Mouse (Mus musculus) kidney, embryonic 15.5 days (tissue): ENCODE measurements around the gene Slc16a9. TPM values are rescaled to one million over a fixed set of nuclear protein-coding genes. Genes with fewer than 3 reads are reported as not detected.

Source experiments
- ATAC-seq: fragments of 200-750 bp; cut with Nextera tagmentation; replicated peaks from 2 replicates; pipeline ENCODE4 v1.8.0; 2017; ENCODE audit warnings: moderate TSS enrichment; ENCODE audit not compliant: low FRiP score
- H3K27ac ChIP-seq: fragments of 300-500 bp; sonication (generic); 2 replicates; pipeline ENCODE4 v1.5.1; 2015; ENCODE audit warnings: mild to moderate bottlenecking, inconsistent platforms
- H3K27me3 ChIP-seq: fragments of 300-500 bp; sonication (generic); 2 replicates; pipeline ENCODE4 v1.6.1; 2015; ENCODE audit warnings: inconsistent platforms
- H3K36me3 ChIP-seq: fragments of 300-500 bp; sonication (generic); 2 replicates; pipeline ENCODE4 v1.6.1; 2015; ENCODE audit warnings: inconsistent platforms
- H3K4me1 ChIP-seq: fragments of 300-500 bp; sonication (generic); 2 replicates; pipeline ENCODE4 v1.6.1; 2015; ENCODE audit warnings: inconsistent platforms
- H3K4me2 ChIP-seq: fragments of 300-500 bp; sonication (generic); 2 replicates; pipeline ENCODE4 v1.6.1; 2015; ENCODE audit warnings: moderate library complexity, mild to moderate bottlenecking, inconsistent platforms
- H3K4me3 ChIP-seq: fragments of 300-500 bp; sonication (generic); replicated peaks from 2 replicates; pipeline ENCODE4 v1.5.1; 2015; ENCODE audit warnings: mild to moderate bottlenecking, inconsistent platforms
- H3K9ac ChIP-seq: fragments of 300-500 bp; sonication (generic); 2 replicates; pipeline ENCODE4 v1.6.1; 2015; ENCODE audit warnings: mild to moderate bottlenecking, inconsistent platforms
- H3K9me3 ChIP-seq: fragments of 300-500 bp; sonication (generic); replicated peaks from 2 replicates; pipeline ENCODE4 v1.6.1; 2016; ENCODE audit warnings: inconsistent platforms
- WGBS: fragments of 180-500 bp; shearing (Covaris S2); methylation state at CpG from one replicate; pipeline ENCODE4 v1.1.7; 2015; ENCODE audit warnings: mixed read lengths; 5-methylcytosine and 5-hydroxymethylcytosine counted together
- polyA plus RNA-seq: library from polyadenylated mRNA; unstranded; fragments of >200 nt; fragmentation: Nextera tagmentation; extraction: Ambion mirVana; gene quantifications from 2 replicates; pipeline ENCODE4 v1.2.1, GENCODE M21; 2015

Slc16a9 gene
- polyA plus RNA-seq, 1 experiment from 2014 or later, result 4.8 TPM

GRCm38 (mm10) chr10:70315895-70316294 is 71.0 kb downstream of the Slc16a9 start:
- no peaks in the 10 kb centered on the region for H3K36me3 ChIP-seq
- 87% methylated on average over 6 of the region's 6 CpGs for WGBS
- H3K27ac ChIP-seq, result no peak overlapping the region
- H3K9me3 ChIP-seq, result no peaks in the 10 kb centered on the region
- no peak overlapping the region for H3K9ac ChIP-seq
- no peak overlapping the region for H3K4me3 ChIP-seq
- ATAC-seq, result no peak
- H3K27me3 ChIP-seq, result no peaks in the 10 kb centered on the region
- H3K4me1 ChIP-seq, result no peaks in the 10 kb centered on the region
- no peak overlapping the region for H3K4me2 ChIP-seq

- WGBS, result 82% methylated on average over 7 of the region's 7 CpGs
- no peak; the same call in 1 of the 2 replicates for ATAC-seq
- H3K4me2 ChIP-seq, result no peak overlapping the region
Observed at GRCm38 (mm10) chr10:70316856-70317255, 72.0 kb downstream of the Slc16a9 start.

GRCm38 (mm10) chr10:70317394-70317965 is 72.6 kb downstream of the Slc16a9 start:
- no peaks in the 10 kb centered on the region for H3K4me1 ChIP-seq
- no peak overlapping the region for H3K4me2 ChIP-seq
- no peaks in the 10 kb centered on the region for H3K27me3 ChIP-seq
- 88% methylated on average over 13 of the region's 13 CpGs for WGBS
- no peak overlapping the region for H3K27ac ChIP-seq
- no peak overlapping the region for H3K9ac ChIP-seq
- H3K36me3 ChIP-seq, result no peaks in the 10 kb centered on the region
- H3K9me3 ChIP-seq, result no peaks in the 10 kb centered on the region
- ATAC-seq, result no peak
- no peak overlapping the region for H3K4me3 ChIP-seq

More at GRCm38 (mm10) chr10:70316856-70317255, 72.0 kb downstream of the Slc16a9 start:
- Histone ChIP-seq H3K27me3 (no peaks in the 10 kb centered on the region), H3K9me3 (no peaks in the 10 kb centered on the region), H3K36me3 (no peaks in the 10 kb centered on the region), H3K27ac (no peak overlapping the region), H3K4me1 (no peaks in the 10 kb centered on the region), H3K9ac (no peak overlapping the region), H3K4me3 (no peak overlapping the region)

- Histone ChIP-seq H3K9ac (no peak overlapping the region), H3K4me2 (no peak overlapping the region), H3K36me3 (no peaks in the 10 kb centered on the region), H3K27me3 (no peaks in the 10 kb centered on the region), H3K9me3 (no peaks in the 10 kb centered on the region), H3K4me3 (no peak overlapping the region), H3K27ac (no peak overlapping the region), H3K4me1 (no peaks in the 10 kb centered on the region)
- WGBS, result 4% methylated on average over 3 of the region's 3 CpGs
- ATAC-seq, result peak; percentile 12; the same call in 1 of the 2 replicates
Observed at GRCm38 (mm10) chr10:70318630-70319029, 73.7 kb downstream of the Slc16a9 start.

- H3K27me3 ChIP-seq, result no peaks in the 10 kb centered on the region
- WGBS, result 35% methylated on average over 2 of the region's 2 CpGs
- H3K9me3 ChIP-seq, result no peaks in the 10 kb centered on the region
- H3K36me3 ChIP-seq, result no peaks in the 10 kb centered on the region
- no peak overlapping the region for H3K4me2 ChIP-seq
- H3K27ac ChIP-seq, result no peak overlapping the region
- no peak overlapping the region for H3K4me3 ChIP-seq
- ATAC-seq, result no peak
- H3K9ac ChIP-seq, result no peak overlapping the region
- no peaks in the 10 kb centered on the region for H3K4me1 ChIP-seq
Observed at GRCm38 (mm10) chr10:70325518-70325917, 80.6 kb downstream of the Slc16a9 start.

- Histone ChIP-seq H3K9me3 (no peaks in the 10 kb centered on the region), H3K36me3 (no peaks in the 10 kb centered on the region), H3K4me1 (no peaks in the 10 kb centered on the region), H3K4me2 (no peak overlapping the region), H3K4me3 (no peak overlapping the region), H3K27me3 (no peaks in the 10 kb centered on the region), H3K9ac (no peak overlapping the region), H3K27ac (no peak overlapping the region)
- 88% methylated on average over 6 of the region's 6 CpGs for WGBS
- no peak for ATAC-seq
Observed at GRCm38 (mm10) chr10:70327331-70327730, 82.4 kb downstream of the Slc16a9 start.

- no peaks in the 10 kb centered on the region for H3K9me3 ChIP-seq
- ATAC-seq, result no peak
- no peaks in the 10 kb centered on the region for H3K4me1 ChIP-seq
- H3K4me3 ChIP-seq, result no peak overlapping the region
- H3K9ac ChIP-seq, result no peak overlapping the region
- no peaks in the 10 kb centered on the region for H3K27me3 ChIP-seq
- H3K36me3 ChIP-seq, result no peaks in the 10 kb centered on the region
- H3K4me2 ChIP-seq, result no peak overlapping the region
- no peak overlapping the region for H3K27ac ChIP-seq
- WGBS, result 79% methylated on average over 9 of the region's 9 CpGs
Observed at GRCm38 (mm10) chr10:70328139-70328538, 83.2 kb downstream of the Slc16a9 start.

Other genes starting within 250 kb of the Slc16a9 start
- gene Ccdc6, start 148.0 kb upstream of the Slc16a9 start, polyA plus RNA-seq, result 22.5 and 22.9 TPM in 2 replicates
- 7.2 and 8.0 TPM in 2 replicates for gene Mrln, start 40.4 kb upstream of the Slc16a9 start, polyA plus RNA-seq
- gene Fam13c, start 195.4 kb downstream of the Slc16a9 start, polyA plus RNA-seq, result 6.2 and 6.9 TPM in 2 replicates